7 mouse cellular contexts compared by ENCODE assay signal in genomic region chrX:6399193-6399592, GRCm38 (mm10). TPM values are rescaled to one million over a fixed set of nuclear protein-coding genes. Genes with fewer than 3 reads are reported as not detected.
DNase-seq lines count a peak whose midpoint lies in the region; ATAC-seq and TF ChIP-seq lines count a peak whose summit lies in the region.

No protein-coding gene starts in this region.

- 52% methylated on average over 1 of the region's 1 CpGs for WGBS in lung, embryonic 15.5 days
- 68% methylated on average over 1 of the region's 1 CpGs for WGBS in lung, adult 2 months
- 50% methylated on average over 1 of the region's 1 CpGs for WGBS in forebrain, embryonic 15.5 days
- 72% methylated on average over 1 of the region's 1 CpGs for WGBS in limb, embryonic 15.5 days
- 43% methylated on average over 1 of the region's 1 CpGs for WGBS in stomach, embryonic 15.5 days

- peak overlapping the region; percentile 85 for H3K27ac ChIP-seq in lung, embryonic 15.5 days
- peak overlapping the region; percentile 75 for H3K27ac ChIP-seq in forebrain, embryonic 15.5 days (replicated peaks)
- H3K27ac ChIP-seq in limb, embryonic 15.5 days, result peak overlapping the region; percentile 80
- peak overlapping the region; percentile 21; the same call in 1 of the 2 replicates for H3K27ac ChIP-seq in stomach, embryonic 15.5 days

- no peak for ATAC-seq in lung, embryonic 15.5 days (ENCODE audit: borderline replicate concordance, extremely low read depth, low FRiP score, low TSS enrichment)
- no peak for ATAC-seq in forebrain, embryonic 15.5 days (replicated peaks)
- no peak for ATAC-seq in limb, embryonic 15.5 days (ENCODE audit: insufficient number of reproducible peaks, low FRiP score, low TSS enrichment, low read depth)
- ATAC-seq in stomach, embryonic 15.5 days (ENCODE audit: insufficient read depth, low FRiP score, low read depth), result no peak

- DNase-seq in lung, adult 2 months, result no peak
- no peak for DNase-seq in left cerebral cortex, postnatal 36 days (ENCODE audit: low spot score in 2 of 2)
- DNase-seq in frontal cortex, postnatal 14 days (ENCODE audit: low spot score in 2 of 2), result no peak

- H3K4me3 ChIP-seq in lung, embryonic 15.5 days, result peak overlapping the region; percentile 69
- H3K4me3 ChIP-seq in lung, adult 2 months (replicated peaks; ENCODE audit: extremely low read depth, low read depth, low read length), result no peak overlapping the region
- peak overlapping the region; percentile 67 for H3K4me3 ChIP-seq in forebrain, embryonic 15.5 days
- peak overlapping the region; percentile 62 for H3K4me3 ChIP-seq in limb, embryonic 15.5 days
- peak overlapping the region; percentile 58 for H3K4me3 ChIP-seq in stomach, embryonic 15.5 days (replicated peaks)

- no peaks in the 10 kb centered on the region for H3K36me3 ChIP-seq in lung, embryonic 15.5 days
- no peaks in the 10 kb centered on the region for H3K36me3 ChIP-seq in forebrain, embryonic 15.5 days
- H3K36me3 ChIP-seq in limb, embryonic 15.5 days, result no peaks in the 10 kb centered on the region
- H3K36me3 ChIP-seq in stomach, embryonic 15.5 days, result no peaks in the 10 kb centered on the region

- TF ChIP-seq CTCF in lung, adult 2 months (IDR thresholded peaks at IDR 0.05; ENCODE audit: insufficient read depth, low read length), result no peak

- H3K9ac ChIP-seq in lung, embryonic 15.5 days, result no peak overlapping the region
- H3K9ac ChIP-seq in forebrain, embryonic 15.5 days (replicated peaks), result peak overlapping the region; percentile 26; the same call in 1 of the 2 replicates
- H3K9ac ChIP-seq in limb, embryonic 15.5 days, result 0 out of 2 replicates have a peak overlapping the region, but pooled peaks have one; percentile 10
- no peak overlapping the region for H3K9ac ChIP-seq in stomach, embryonic 15.5 days

- H3K27me3 ChIP-seq in lung, embryonic 15.5 days, result no peaks in the 10 kb centered on the region
- no peaks in the 10 kb centered on the region for H3K27me3 ChIP-seq in forebrain, embryonic 15.5 days
- no peaks in the 10 kb centered on the region for H3K27me3 ChIP-seq in limb, embryonic 15.5 days
- no peaks in the 10 kb centered on the region for H3K27me3 ChIP-seq in stomach, embryonic 15.5 days (replicated peaks)

- no peaks in the 10 kb centered on the region for H3K9me3 ChIP-seq in lung, embryonic 15.5 days
- no peaks in the 10 kb centered on the region for H3K9me3 ChIP-seq in forebrain, embryonic 15.5 days
- H3K9me3 ChIP-seq in limb, embryonic 15.5 days, result no peaks in the 10 kb centered on the region
- H3K9me3 ChIP-seq in stomach, embryonic 15.5 days, result no peaks in the 10 kb centered on the region

- H3K4me2 ChIP-seq in lung, embryonic 15.5 days, result peak overlapping the region; percentile 53
- peak overlapping the region; percentile 71 for H3K4me2 ChIP-seq in forebrain, embryonic 15.5 days (replicated peaks)
- H3K4me2 ChIP-seq in limb, embryonic 15.5 days, result peak overlapping the region; percentile 44
- H3K4me2 ChIP-seq in stomach, embryonic 15.5 days, result peak overlapping the region; percentile 53

- intact Hi-C loops in left cerebral cortex, postnatal 36 days (cut with DNase I), result no loop called here

- H3K4me1 ChIP-seq in lung, embryonic 15.5 days, result 0 out of 2 replicates have a peak, but pooled peaks cover 14% of the 10 kb centered on the region
- no peaks in the 10 kb centered on the region for H3K4me1 ChIP-seq in lung, adult 2 months (ENCODE audit: control insufficient read depth, insufficient read depth, low read length)
- H3K4me1 ChIP-seq in forebrain, embryonic 15.5 days, result no peaks in the 10 kb centered on the region; the same call in 1 of the 2 replicates
- no peaks in the 10 kb centered on the region; the same call in 1 of the 2 replicates for H3K4me1 ChIP-seq in limb, embryonic 15.5 days
- no peaks in the 10 kb centered on the region for H3K4me1 ChIP-seq in stomach, embryonic 15.5 days

- TF ChIP-seq POLR2A in lung, adult 2 months (IDR thresholded peaks at IDR 0.05; ENCODE audit: borderline replicate concordance, extremely low read depth, low read depth, low read length), result no peak

RNA-seq across cellular contexts. Expression of gene Shroom4, which starts 0.5 kb away (rescaled TPM):
- polyA plus RNA-seq in lung, embryonic 15.5 days (2015; fragmentation: Nextera tagmentation; extraction: Ambion mirVana), result 7.0 and 7.6 TPM in 2 replicates
- polyA plus RNA-seq in lung, adult 2 months (2012; rRNA removed), result 9.2 and 12.9 TPM in 2 replicates
- polyA plus RNA-seq in forebrain, embryonic 15.5 days (2015; fragmentation: Nextera tagmentation; extraction: Ambion mirVana), result 1.3 and 1.6 TPM in 2 replicates
- polyA plus RNA-seq in limb, embryonic 15.5 days (2015; fragmentation: Nextera tagmentation; extraction: Ambion mirVana), result 4.4 and 5.2 TPM in 2 replicates
- 2.4 and 3.5 TPM in 2 replicates for polyA plus RNA-seq in stomach, embryonic 15.5 days (2015; fragmentation: Nextera tagmentation; extraction: Ambion mirVana)
- 1 to 10 TPM; 4.4 to 5.0 TPM for total RNA-seq in left cerebral cortex, postnatal 36 days (2021)

Comparison
In these comparisons a context has a peak if more than half of its experiments do, and no peak if none do; other contexts are left out.
1. H3K27ac ChIP-seq: peak in every context shown above with its lines; median percentile 85 in lung, embryonic 15.5 days; 80 in limb, embryonic 15.5 days; 75 in forebrain, embryonic 15.5 days; 21 in stomach, embryonic 15.5 days.
2. H3K9ac ChIP-seq: peak in forebrain, embryonic 15.5 days (single experiment) and limb, embryonic 15.5 days (single experiment); none in lung, embryonic 15.5 days (single experiment) and stomach, embryonic 15.5 days (single experiment).
3. Peak in every context shown above with its lines, with median percentiles within 50 percentile points of each other: H3K4me2 ChIP-seq.